Mouse (Mus musculus): ENCODE measurements around the gene Kxd1. TPM values are rescaled to one million over a fixed set of nuclear protein-coding genes. Genes with fewer than 3 reads are reported as not detected.

Kxd1 gene
- total and polyA plus RNA-seq, 2 experiments from 2014 or later, result 36.3 to 53.1 TPM

DNA sequence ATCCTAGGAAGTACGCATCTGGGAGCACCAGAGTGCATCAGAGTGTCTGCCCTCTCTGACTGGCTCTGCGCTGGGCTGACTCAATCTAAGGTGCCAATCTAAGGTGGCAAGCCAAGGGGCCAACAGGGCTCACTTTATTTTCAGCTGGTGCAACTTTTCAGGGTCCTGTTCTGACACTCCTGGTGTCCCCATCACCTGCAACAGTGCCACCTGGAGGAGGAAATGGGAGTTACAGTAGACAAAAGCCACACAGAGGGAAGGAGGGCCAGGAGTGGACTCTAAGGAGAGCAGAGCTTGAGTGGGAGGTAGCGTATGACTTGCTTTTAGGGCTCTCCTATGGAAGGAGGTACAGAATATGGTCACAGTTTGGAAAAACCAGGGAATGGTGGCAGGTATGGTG is 22.9 kb downstream of the Kxd1 start:
- no peak overlapping the region for H3K4me3 ChIP-seq (ENCODE audit: low read depth, low read length)
- H3K9me3 ChIP-seq (ENCODE audit: low read length), result no peaks in the 10 kb centered on the region
- peaks cover 15% of the 10 kb centered on the region; the same call in 1 of the 2 replicates for H3K36me3 ChIP-seq (ENCODE audit: insufficient read depth, low read length)
- H3K9ac ChIP-seq (replicated peaks; ENCODE audit: low read length, poor library complexity, severe bottlenecking), result no peak overlapping the region
- peak; percentile 74 for DNase-seq (ENCODE audit: low spot score)
- TF ChIP-seq CTCF (IDR thresholded peaks at IDR 0.05), result peak; percentile 88
- WGBS, result 75% methylated on average over 3 of the region's 3 CpGs
- H3K4me2 ChIP-seq (ENCODE audit: low read depth, low read length, poor library complexity, severe bottlenecking), result peak overlapping the region; percentile 74; the same call in 1 of the 2 replicates
- H3K4me1 ChIP-seq (ENCODE audit: insufficient read depth, low read length), result peaks cover 7% of the 10 kb centered on the region; the same call in 1 of the 2 replicates
- 0 out of 2 replicates have a peak, but pooled peaks have one; percentile 2 for ATAC-seq (ENCODE audit: low FRiP score)
- H3K27me3 ChIP-seq (ENCODE audit: insufficient read depth, low read length), result peaks cover 30% of the 10 kb centered on the region
- 0 out of 2 replicates have a peak overlapping the region, but pooled peaks have one; percentile 26 for H3K27ac ChIP-seq (ENCODE audit: low read depth, low read length)

DNA sequence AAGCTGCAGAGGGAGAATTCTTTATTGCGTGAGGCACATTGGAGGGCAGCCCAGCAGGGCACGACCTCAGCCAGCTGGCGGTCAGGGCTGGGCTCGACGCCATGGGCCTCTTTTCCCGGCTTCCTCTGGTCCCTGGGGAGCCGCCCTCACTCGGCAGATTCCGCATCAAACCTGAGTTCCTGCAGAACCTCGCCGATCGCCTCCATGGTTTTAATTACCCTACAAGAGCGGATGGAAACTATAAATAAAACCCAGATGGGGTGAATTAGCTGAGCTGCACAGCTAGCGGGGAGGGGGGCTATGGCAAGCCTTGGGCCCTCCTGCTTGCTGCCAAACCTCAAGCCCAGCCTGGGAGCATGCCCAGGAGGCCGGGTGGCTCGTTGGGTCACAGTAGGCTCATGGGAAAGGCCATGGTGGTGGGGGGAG is 23.5 kb downstream of the Kxd1 start:
- no peaks in the 10 kb centered on the region for H3K9me3 ChIP-seq (ENCODE audit: low read length)
- H3K36me3 ChIP-seq (ENCODE audit: insufficient read depth, low read length), result peaks cover 15% of the 10 kb centered on the region; the same call in 1 of the 2 replicates
- peak; percentile 60 for DNase-seq (ENCODE audit: low spot score)
- peaks cover 5% of the 10 kb centered on the region; the same call in 1 of the 2 replicates for H3K4me1 ChIP-seq (ENCODE audit: insufficient read depth, low read length)
- H3K4me3 ChIP-seq (ENCODE audit: low read depth, low read length), result no peak overlapping the region
- TF ChIP-seq CTCF (IDR thresholded peaks at IDR 0.05), result no peak
- no peak overlapping the region for H3K4me2 ChIP-seq (ENCODE audit: low read depth, low read length, poor library complexity, severe bottlenecking)
- peak overlapping the region; percentile 26; the same call in 1 of the 2 replicates for H3K27ac ChIP-seq (ENCODE audit: low read depth, low read length)
- H3K9ac ChIP-seq (replicated peaks; ENCODE audit: low read length, poor library complexity, severe bottlenecking), result no peak overlapping the region
- no peak for ATAC-seq (ENCODE audit: low FRiP score)
- 60% methylated on average over 16 of the region's 16 CpGs for WGBS
- H3K27me3 ChIP-seq (ENCODE audit: insufficient read depth, low read length), result peaks cover 33% of the 10 kb centered on the region

DNA sequence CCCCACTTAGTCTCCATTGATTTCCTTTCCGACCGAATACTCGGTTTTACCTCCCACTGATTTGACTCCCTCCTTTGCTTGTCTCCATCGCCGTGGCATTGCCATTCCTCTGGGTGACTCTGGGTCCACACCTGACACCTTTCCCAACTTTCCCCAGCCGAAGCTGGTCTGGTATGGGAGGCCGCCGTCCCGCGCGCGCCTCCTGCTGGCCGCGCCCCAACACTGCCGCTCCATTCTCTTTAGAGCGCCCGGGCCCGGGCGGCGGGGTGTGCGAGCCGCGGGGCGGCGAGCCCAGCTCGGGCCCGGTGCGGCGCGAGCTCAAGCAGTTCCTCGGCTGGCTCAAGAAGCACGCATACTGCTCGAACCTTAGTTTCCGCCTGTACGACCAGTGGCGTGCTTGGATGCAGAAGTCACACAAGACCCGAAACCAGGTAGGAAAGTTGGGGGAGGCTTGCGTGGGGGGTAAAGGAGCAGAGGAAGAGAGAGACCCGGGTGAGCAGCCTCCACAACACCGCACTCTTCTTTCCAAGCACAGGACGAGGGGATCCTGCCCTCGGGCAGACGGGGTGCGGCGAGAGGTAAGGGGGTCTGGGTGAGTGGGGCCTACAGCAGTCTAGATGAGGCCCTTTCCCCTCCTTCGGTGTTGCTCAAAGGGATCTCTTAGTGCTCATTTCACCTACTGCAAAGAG is 24.6 kb downstream of the Kxd1 start:
- peaks cover 12% of the 10 kb centered on the region; the same call in 1 of the 2 replicates for H3K36me3 ChIP-seq (ENCODE audit: insufficient read depth, low read length)
- H3K9me3 ChIP-seq (ENCODE audit: low read length), result no peaks in the 10 kb centered on the region
- H3K4me2 ChIP-seq (ENCODE audit: low read depth, low read length, poor library complexity, severe bottlenecking), result 0 out of 2 replicates have a peak overlapping the region, but pooled peaks have one; percentile 2
- H3K9ac ChIP-seq (replicated peaks; ENCODE audit: low read length, poor library complexity, severe bottlenecking), result no peak overlapping the region
- peaks cover 44% of the 10 kb centered on the region for H3K27me3 ChIP-seq (ENCODE audit: insufficient read depth, low read length)
- DNase-seq (ENCODE audit: low spot score) (peak; percentile 63), ATAC-seq (ENCODE audit: low FRiP score) (no peak)
- TF ChIP-seq CTCF (IDR thresholded peaks at IDR 0.05), result peak; percentile 73
- 18% methylated on average over 46 of the region's 46 CpGs for WGBS
- H3K4me3 ChIP-seq (ENCODE audit: low read depth, low read length), result no peak overlapping the region
- no peak overlapping the region for H3K27ac ChIP-seq (ENCODE audit: low read depth, low read length)
- H3K4me1 ChIP-seq (ENCODE audit: insufficient read depth, low read length), result no peaks in the 10 kb centered on the region

DNA sequence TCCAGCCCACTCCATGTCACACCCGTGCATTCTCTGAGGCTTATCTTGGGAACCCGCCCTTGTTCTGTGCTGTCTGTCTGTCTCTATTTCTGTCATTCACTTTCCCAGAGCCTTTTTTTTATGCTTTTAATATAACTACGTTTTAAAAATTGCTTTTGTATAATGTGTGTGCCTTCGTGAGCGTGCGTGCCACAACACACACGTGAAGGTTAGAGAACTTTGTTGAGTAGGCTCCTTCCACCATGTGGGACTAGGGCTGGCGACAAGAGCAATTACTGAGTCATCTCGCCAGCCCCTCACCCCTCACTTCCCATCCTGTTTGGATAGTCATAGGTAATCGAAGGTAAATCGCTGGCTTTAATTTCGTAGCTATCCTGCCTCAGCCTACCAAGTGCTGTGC is 25.2 kb downstream of the Kxd1 start:
- peaks cover 48% of the 10 kb centered on the region for H3K27me3 ChIP-seq (ENCODE audit: insufficient read depth, low read length)
- H3K9ac ChIP-seq (replicated peaks; ENCODE audit: low read length, poor library complexity, severe bottlenecking), result no peak overlapping the region
- no peak for TF ChIP-seq CTCF (IDR thresholded peaks at IDR 0.05)

DNA sequence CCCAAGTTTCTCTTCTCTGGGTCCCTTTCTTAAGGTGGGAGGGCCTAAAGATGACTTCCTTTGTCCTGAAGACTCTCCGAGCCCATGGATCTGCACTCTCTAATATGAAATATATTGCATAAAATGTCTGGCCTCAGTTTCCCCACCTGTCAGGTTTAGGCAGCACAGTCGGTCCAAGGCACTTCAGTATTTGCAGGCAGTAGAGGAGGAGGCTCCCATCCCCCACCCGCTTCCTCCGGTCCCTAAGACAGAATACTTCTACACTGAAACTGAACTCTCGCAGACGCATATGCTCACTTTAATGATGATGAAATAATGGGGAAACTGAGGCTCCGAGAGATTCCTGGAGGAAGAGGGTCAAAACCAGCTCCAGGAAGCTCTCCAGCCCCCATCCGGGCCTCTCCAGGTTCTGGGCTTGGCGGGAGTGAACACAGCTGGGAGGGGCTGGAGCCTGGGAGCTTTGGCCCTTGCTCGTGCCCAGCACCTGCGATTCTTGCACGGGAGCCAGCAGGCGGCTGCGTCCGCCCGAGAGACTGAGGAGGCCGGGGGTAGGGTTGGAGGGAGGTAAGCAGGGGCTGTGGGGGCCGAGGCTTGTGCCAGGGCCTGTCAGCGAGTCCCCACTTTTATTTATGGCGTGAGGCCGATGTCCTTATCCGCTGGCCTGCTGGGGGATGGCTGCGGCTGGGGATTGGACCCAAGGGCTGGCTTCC is 25.8 kb downstream of the Kxd1 start:
- Histone ChIP-seq H3K27ac (ENCODE audit: low read depth, low read length) (no peak overlapping the region), H3K4me3 (ENCODE audit: low read depth, low read length) (no peak overlapping the region), H3K36me3 (ENCODE audit: insufficient read depth, low read length) (0 out of 2 replicates have a peak, but pooled peaks cover 5% of the 10 kb centered on the region), H3K9me3 (ENCODE audit: low read length) (no peaks in the 10 kb centered on the region), H3K9ac (replicated peaks; ENCODE audit: low read length, poor library complexity, severe bottlenecking) (no peak overlapping the region), H3K4me1 (ENCODE audit: insufficient read depth, low read length) (no peaks in the 10 kb centered on the region), H3K27me3 (ENCODE audit: insufficient read depth, low read length) (peaks cover 50% of the 10 kb centered on the region), H3K4me2 (ENCODE audit: low read depth, low read length, poor library complexity, severe bottlenecking) (no peak overlapping the region)
- TF ChIP-seq CTCF (IDR thresholded peaks at IDR 0.05), result no peak
- peak; percentile 22 for DNase-seq (ENCODE audit: low spot score)
- WGBS, result 19% methylated on average over 23 of the region's 23 CpGs
- no peak for ATAC-seq (ENCODE audit: low FRiP score)

More for the DNA sequence above, 25.2 kb downstream of the Kxd1 start:
- WGBS, result 45% methylated on average over 12 of the region's 12 CpGs
- DNase-seq (ENCODE audit: low spot score) (no peak), ATAC-seq (ENCODE audit: low FRiP score) (no peak)
- no peak overlapping the region for H3K27ac ChIP-seq (ENCODE audit: low read depth, low read length)
- H3K4me1 ChIP-seq (ENCODE audit: insufficient read depth, low read length), result no peaks in the 10 kb centered on the region
- H3K36me3 ChIP-seq (ENCODE audit: insufficient read depth, low read length), result peaks cover 6% of the 10 kb centered on the region; the same call in 1 of the 2 replicates
- no peaks in the 10 kb centered on the region for H3K9me3 ChIP-seq (ENCODE audit: low read length)
- H3K4me3 ChIP-seq (ENCODE audit: low read depth, low read length), result no peak overlapping the region
- H3K4me2 ChIP-seq (ENCODE audit: low read depth, low read length, poor library complexity, severe bottlenecking), result no peak overlapping the region
